24 mouse cellular contexts compared by ENCODE assay signal in genomic region chr11:31365280-31365679, GRCm38 (mm10). TPM values are rescaled to one million over a fixed set of nuclear protein-coding genes. Genes with fewer than 3 reads are reported as not detected.
A peak's percentile ranks its signal among the peaks of the same experiment; 100 is the strongest.
DNase-seq lines count a peak whose midpoint lies in the region; ATAC-seq and TF ChIP-seq lines count a peak whose summit lies in the region.
"Had no signal": no experiment of that assay in that cellular context is flagged by ENCODE, and none has a peak within 500 bp of the region (broad histone marks: within the 10 kb centered on the region; RNA-seq: fewer than 3 reads in every experiment).

No protein-coding gene starts in this region.

- DNase-seq in adrenal gland, postnatal 14 days = peak; percentile 21
- DNase-seq in adrenal gland, postnatal 25 days = no peak
- DNase-seq in kidney, adult 2 months = peak; percentile 28
- peak; percentile 6 for DNase-seq in retina, embryonic 14.5 days (ENCODE audit: low spot score)
- DNase-seq in retina, postnatal 1 day = no peak
- no peak for DNase-seq in gastrocnemius, postnatal 14 days
- DNase-seq: cerebellum, adult 11 months; cerebellum, adult 9-10 months; cerebellum, postnatal 36 days; left cerebral cortex, postnatal 4 days; liver, embryonic 13.5 days; lung, adult 18-20 months; lung, postnatal 4 days had no signal

- H3K4me3 ChIP-seq in kidney, adult 2 months (ENCODE audit: insufficient read depth, low read depth, low read length) = no peak overlapping the region
- H3K4me3 ChIP-seq in kidney, embryonic 16.5 days (ENCODE audit: low read length) = no peak overlapping the region
- H3K4me3 ChIP-seq: forebrain, embryonic 15.5 days; heart, embryonic 15.5 days; limb, embryonic 15.5 days; liver, embryonic 13.5 days; megakaryocyte, embryonic 14.5 days; midbrain, embryonic 12.5 days; myocyte; neural tube, embryonic 12.5 days had no signal

- no peak for TF ChIP-seq POLR2A in kidney, adult 2 months (IDR thresholded peaks at IDR 0.05; ENCODE audit: low read depth, low read length)

- H3K9me3 ChIP-seq in kidney, embryonic 16.5 days (ENCODE audit: low read length) = no peaks in the 10 kb centered on the region
- H3K9me3 ChIP-seq: forebrain, embryonic 15.5 days; G1E; heart, embryonic 15.5 days; limb, embryonic 15.5 days; liver, embryonic 13.5 days; megakaryocyte, embryonic 14.5 days; midbrain, embryonic 12.5 days; neural tube, embryonic 12.5 days had no signal

- H3K27ac ChIP-seq in kidney, adult 2 months (ENCODE audit: insufficient read depth, low read depth, low read length) = no peak overlapping the region
- H3K27ac ChIP-seq in kidney, embryonic 16.5 days (ENCODE audit: low read length) = no peak overlapping the region
- H3K27ac ChIP-seq: forebrain, embryonic 15.5 days; heart, embryonic 15.5 days; limb, embryonic 15.5 days; liver, embryonic 13.5 days; midbrain, embryonic 12.5 days; neural tube, embryonic 12.5 days had no signal

- ATAC-seq in kidney, embryonic 16.5 days (ENCODE audit: low FRiP score, low TSS enrichment) = no peak
- ATAC-seq: forebrain, embryonic 15.5 days; hindbrain, embryonic 16.5 days; lung, postnatal 0 days had no signal

- H3K4me1 ChIP-seq in kidney, adult 2 months (ENCODE audit: control insufficient read depth, insufficient read depth, low read length) = no peaks in the 10 kb centered on the region
- 0 out of 2 replicates have a peak, but pooled peaks cover 4% of the 10 kb centered on the region for H3K4me1 ChIP-seq in kidney, embryonic 16.5 days (ENCODE audit: insufficient read depth, low read length)

- no peak overlapping the region for H3K9ac ChIP-seq in kidney, embryonic 16.5 days (replicated peaks; ENCODE audit: low read length)
- H3K9ac ChIP-seq: forebrain, embryonic 15.5 days; heart, embryonic 15.5 days; limb, embryonic 15.5 days; liver, embryonic 13.5 days; midbrain, embryonic 12.5 days; neural tube, embryonic 12.5 days had no signal

- TF ChIP-seq CTCF in kidney, adult 2 months (conservative IDR thresholded peaks at IDR 0.05; ENCODE audit: insufficient read depth, insufficient read length, low read depth, low read length) = no peak

- H3K4me2 ChIP-seq in kidney, embryonic 16.5 days (replicated peaks; ENCODE audit: low read depth, low read length) = no peak overlapping the region
- H3K4me2 ChIP-seq: forebrain, embryonic 15.5 days; heart, embryonic 15.5 days; limb, embryonic 15.5 days; liver, embryonic 13.5 days; midbrain, embryonic 12.5 days; neural tube, embryonic 12.5 days had no signal

- H3K27me3 ChIP-seq in kidney, adult 2 months (replicated peaks; ENCODE audit: control insufficient read depth, insufficient read depth, low read length) = no peaks in the 10 kb centered on the region
- peaks cover 12% of the 10 kb centered on the region; the same call in 1 of the 2 replicates for H3K27me3 ChIP-seq in kidney, embryonic 16.5 days (ENCODE audit: insufficient read depth, low read length)
- H3K27me3 ChIP-seq: forebrain, embryonic 15.5 days; heart, embryonic 15.5 days; megakaryocyte, embryonic 14.5 days had no signal

- WGBS in kidney, adult 2 months = 47% methylated on average over 8 of the region's 8 CpGs
- 17% methylated on average over 8 of the region's 8 CpGs for WGBS in kidney, embryonic 16.5 days

- H3K36me3 ChIP-seq in kidney, adult 2 months (ENCODE audit: control insufficient read depth, insufficient read depth, low read length) = no peaks in the 10 kb centered on the region
- H3K36me3 ChIP-seq in kidney, embryonic 16.5 days (ENCODE audit: insufficient read depth, low read length) = no peaks in the 10 kb centered on the region
- H3K36me3 ChIP-seq: forebrain, embryonic 15.5 days; G1E; heart, embryonic 15.5 days; limb, embryonic 15.5 days; liver, embryonic 13.5 days; midbrain, embryonic 12.5 days; neural tube, embryonic 12.5 days had no signal

- intact Hi-C loops in gastrocnemius, postnatal 14 days (cut with DNase I; ENCODE audit: low total_unique reads) = loop anchor here (10.0 kb wide), 1 partner anchor 240 kb away; no protein-coding TSS in a partner anchor

RNA-seq across cellular contexts. Expression of gene Stc2, which starts 4.6 kb away (rescaled TPM):
- total RNA-seq in adrenal gland, postnatal 14 days (2021) = 0.93 and 2.4 TPM in 2 replicates
- 1.0 and 1.5 TPM in 2 replicates for total RNA-seq in adrenal gland, postnatal 25 days (2021)
- polyA plus RNA-seq in kidney, adult 2 months (2012; rRNA removed) = 3.8 TPM in 2 replicates
- polyA plus RNA-seq in kidney, embryonic 16.5 days (2015; fragmentation: Nextera tagmentation; extraction: Ambion mirVana) = 2.8 and 3.6 TPM in 2 replicates
- 1 to 10 TPM; 9.8 to 9.9 TPM for total RNA-seq in gastrocnemius, postnatal 14 days (2021)
- polyA plus RNA-seq: G1E had no signal

Comparison
In these comparisons a context has a peak if more than half of its experiments do, and no peak if none do; other contexts are left out.
1. DNase-seq: peak in adrenal gland, postnatal 14 days (single experiment), kidney, adult 2 months (single experiment) and retina, embryonic 14.5 days (single experiment); none in adrenal gland, postnatal 25 days (single experiment), retina, postnatal 1 day (single experiment) and gastrocnemius, postnatal 14 days (single experiment).